Mouse (Mus musculus): ENCODE data around the gene Snap25.

GRCm38 (mm10) chr2:136689476-136689875 lies 23.8 kb upstream of the Snap25 start:
- TF ChIP-seq POLR2A (IDR thresholded peaks at IDR 0.05; ENCODE audit: borderline replicate concordance, extremely low read depth, low read depth, low read length), result no peak
- no peak for TF ChIP-seq CTCF (IDR thresholded peaks at IDR 0.05; ENCODE audit: insufficient read depth, low read length)

All from lung, adult 2 months (tissue).